Mouse (Mus musculus) kidney, postnatal 10 days (tissue): Measurements from ENCODE around the gene Nrp2.

Source experiments
- DNase-seq: peaks from one replicate; pipeline ENCODE4 v3.0.0; 2021; ENCODE audit warnings: mixed read lengths

Nrp2 gene

DNA sequence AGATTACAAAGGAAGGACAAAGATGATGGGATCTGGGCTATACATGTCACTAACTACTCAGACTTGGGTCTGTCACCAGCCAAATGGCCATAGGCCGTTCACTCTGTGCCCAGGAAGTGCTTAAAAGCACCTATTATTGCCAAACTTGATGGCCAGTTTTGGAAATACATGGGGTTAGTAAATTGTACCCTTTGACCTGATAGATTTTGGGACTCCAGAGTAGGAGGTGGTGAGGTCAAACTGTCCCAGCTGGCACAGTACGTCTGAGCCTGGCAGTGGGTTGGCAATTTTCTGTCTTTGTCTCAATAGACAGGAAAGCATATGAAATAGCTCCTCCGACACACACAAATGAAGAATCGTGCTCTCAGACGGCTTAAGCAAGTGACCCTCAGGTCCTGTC is 20.8 kb downstream of the Nrp2 start:
- DNase-seq, result no peak

DNA sequence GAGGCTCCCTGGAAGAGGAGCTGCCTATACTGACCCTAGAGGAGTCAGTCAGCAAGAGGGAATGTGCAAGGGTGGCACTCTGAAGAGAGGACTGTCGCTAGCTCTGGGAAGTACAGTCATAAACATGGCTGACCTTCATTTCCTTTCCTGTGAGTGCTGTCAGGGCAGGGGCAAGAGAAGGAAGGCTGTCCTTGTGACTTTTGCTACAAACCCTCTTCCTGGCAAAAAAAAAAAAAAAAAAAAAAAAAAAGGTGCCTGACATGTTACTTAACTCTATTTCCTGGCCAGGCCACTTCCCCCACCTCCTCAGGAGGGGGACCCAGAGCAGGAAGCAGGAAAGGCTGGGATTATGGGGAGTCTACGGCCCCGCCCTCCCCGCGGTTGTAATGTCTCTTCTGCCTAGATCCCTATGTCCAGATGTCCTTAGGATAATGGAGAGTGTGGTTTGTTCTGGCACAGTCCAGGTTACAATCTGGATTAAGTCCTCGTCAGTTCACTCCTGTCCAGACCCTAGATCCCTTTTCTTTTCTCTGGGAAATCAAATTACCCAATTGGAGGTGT is 21.5 kb downstream of the Nrp2 start:
- peak; percentile 77 for DNase-seq

DNA sequence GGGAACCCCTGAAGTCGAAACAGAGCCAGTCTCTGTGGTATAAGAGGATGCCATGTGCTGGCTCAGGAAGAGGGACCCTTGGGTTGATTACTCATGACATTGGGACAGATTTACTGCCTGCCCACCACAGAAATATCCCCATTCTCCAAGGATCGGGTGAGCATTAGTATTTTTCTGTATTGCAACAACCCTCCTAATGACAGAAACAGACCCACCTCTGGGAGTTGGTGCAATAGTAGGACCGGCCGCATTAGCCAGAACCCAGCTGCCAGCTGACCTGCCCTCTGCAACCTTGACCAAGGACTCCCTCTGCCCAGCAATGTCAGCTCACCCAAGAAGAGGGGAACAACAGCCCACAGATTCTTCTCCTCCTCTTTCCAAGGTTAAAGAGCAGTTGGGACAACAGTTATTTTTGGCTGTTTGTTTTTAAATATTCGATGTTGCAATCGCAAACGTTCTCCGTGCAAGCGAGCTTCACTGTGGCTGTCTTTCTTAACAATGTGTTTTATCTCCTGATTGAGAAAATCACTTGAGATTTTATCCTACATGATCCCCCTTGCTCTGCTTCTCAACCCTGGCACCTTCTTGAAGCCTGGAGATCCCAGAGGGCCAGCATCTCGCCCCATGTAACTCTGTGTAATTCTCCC is 22.1 kb downstream of the Nrp2 start:
- peak; percentile 42 for DNase-seq

DNA sequence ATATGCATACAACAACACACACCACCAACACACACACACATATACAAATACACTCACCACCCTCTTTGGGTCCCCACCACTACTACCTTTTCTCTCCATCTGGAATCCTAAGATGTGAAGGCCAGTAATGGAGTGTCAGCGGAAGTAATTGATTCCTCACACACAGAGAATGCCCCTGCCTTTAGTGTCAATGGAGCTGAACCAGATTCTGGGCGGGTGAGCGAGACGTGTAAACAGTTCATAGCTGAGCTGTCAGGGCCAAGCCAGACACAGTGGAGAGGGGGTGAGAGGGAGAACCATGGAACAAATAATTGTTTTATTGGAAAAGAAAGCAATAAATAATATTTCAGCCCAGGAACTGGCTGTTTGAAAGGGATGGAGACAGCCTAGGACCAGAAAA is 24.1 kb downstream of the Nrp2 start:
- peak; percentile 12 for DNase-seq

DNA sequence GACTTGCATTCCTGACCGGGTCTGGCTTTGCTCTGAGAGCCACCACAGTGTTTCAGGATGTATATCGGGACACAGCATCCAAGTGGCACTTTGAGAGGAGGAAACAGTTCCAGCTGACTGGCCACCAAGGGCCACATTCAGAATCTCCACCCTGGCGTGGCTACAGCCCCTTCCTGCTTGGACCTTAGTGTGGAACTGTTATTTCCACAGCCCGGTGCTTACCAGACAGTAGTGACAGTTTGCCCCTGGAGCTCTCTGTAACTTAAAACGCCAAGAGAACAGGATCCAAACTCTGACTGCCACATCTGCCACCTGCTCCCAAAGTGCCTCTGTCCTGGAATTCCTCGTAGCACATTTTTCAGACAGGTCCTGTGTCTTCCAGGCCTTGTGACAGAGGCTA is 25.3 kb downstream of the Nrp2 start:
- peak; percentile 33 for DNase-seq

DNA sequence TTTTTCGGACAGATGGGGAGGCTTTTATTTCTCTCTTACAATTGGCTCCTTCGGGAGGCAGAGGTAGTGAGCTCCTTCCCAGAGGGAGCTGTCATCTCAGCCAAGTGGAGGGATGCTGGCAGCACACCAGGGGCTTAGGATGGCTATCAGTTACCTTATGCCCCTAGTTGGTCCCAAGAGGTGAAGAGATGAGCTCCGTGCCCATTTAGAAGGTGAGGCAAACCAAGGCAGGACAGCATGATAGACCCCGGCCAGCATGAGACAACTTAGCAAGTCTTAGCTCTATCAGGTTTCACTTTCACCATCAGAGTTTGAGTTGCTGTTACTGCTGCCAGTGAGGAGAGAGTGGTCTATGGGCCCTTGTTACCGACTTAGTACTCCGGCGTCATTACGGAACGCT is 25.8 kb downstream of the Nrp2 start:
- DNase-seq, result peak; percentile 22

DNA sequence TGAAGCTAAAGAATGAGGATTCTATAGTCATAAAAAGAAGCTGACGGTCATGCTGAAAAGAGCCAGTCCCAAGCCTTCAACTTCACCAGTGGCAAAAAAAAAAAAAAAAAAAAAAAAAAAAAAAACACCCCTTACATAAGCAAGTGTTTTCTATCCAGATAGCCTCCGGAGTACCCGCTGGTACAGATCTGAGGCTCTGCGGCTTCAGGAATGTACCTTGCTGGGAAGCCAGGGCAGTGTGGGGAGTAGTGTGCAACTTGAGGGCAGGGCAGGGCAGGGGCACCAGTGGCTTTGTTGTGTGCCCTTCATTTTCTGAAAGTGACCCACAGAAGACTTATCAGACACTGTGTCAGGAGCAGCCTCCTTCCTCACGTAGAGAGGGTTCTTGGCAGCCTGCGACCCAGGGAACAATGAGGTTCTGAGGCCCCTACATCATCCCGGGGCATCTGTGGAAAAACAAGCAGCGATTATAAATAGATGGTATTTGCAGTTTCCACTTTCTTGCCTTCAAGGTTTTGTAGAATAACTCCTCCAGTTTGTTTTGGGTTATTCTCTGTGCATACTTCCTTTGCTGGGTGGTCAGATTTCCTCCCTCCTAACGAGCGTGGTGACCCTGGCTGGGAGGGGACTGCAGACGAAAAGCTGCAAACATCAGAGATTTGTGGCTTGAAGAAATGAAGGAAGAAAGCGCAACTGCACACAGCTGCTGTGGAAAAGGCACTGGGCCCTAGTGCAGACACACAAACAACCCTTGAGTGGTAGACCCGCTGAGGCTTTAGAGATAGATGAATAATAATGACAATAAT is 26.5 kb downstream of the Nrp2 start:
- DNase-seq, result peak; percentile 73

DNA sequence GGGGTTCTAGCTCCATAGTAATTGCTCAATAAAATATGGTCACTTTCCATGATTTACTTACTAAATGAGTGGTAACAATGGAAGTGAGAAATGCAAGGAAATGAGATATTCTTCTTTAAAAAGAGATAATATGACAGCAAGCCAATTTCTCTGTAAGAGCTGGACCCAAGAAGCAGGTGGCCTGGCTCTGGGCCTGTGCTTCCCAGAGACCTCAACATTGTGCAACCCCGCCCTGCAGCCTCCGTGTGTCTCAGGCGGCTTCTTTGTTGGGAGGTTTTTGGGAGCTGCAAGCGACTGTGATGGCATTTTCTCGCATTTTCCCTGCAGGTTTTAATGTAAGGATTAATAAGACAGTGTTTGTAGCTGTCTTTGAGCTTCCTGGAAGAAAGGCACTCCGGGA is 29.0 kb downstream of the Nrp2 start:
- DNase-seq, result peak; percentile 21

DNA sequence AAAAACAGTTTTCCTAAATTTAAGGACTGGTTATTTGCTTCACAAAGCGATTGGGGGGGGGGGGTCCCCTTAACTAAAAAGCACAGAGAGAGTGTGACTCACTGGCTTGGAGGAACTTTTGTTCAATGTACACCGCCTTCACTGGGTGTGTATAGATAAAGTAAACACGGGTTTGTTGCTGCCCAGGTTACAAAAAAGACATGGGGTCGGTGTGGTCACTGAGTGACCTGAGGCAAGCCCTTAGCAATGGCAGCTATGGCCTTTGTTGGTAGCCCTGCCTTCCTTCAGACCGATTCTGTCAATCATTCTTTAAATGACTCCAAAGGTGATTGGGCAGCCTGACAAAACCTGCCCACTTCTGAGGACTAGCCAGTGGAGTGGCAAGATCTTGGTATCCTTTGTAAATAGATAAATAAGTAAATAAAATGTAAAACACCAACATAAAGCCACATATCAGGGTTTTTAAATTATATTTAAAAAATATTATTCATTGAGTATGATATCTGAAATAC is 31.4 kb downstream of the Nrp2 start:
- DNase-seq, result peak; percentile 35

DNA sequence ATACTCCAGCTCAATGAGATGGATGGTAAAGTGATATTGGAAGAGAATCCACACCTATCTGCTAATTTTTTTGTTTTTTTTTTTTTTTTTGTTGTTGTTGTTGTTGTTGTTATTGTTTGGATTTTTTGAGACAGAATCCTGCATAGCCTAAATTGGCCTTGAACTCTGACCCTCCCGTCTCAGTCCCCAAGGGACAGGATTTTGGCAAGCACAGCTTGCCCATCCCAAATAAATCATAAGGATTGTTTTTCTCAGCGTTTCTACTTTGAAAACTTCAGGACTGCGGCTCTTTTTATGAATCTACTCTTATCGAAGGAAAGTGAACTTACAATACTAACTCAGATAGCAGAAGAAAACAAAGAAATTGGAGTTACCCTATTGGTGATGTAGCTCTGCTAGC is 31.9 kb downstream of the Nrp2 start:
- DNase-seq, result peak; percentile 34

DNA sequence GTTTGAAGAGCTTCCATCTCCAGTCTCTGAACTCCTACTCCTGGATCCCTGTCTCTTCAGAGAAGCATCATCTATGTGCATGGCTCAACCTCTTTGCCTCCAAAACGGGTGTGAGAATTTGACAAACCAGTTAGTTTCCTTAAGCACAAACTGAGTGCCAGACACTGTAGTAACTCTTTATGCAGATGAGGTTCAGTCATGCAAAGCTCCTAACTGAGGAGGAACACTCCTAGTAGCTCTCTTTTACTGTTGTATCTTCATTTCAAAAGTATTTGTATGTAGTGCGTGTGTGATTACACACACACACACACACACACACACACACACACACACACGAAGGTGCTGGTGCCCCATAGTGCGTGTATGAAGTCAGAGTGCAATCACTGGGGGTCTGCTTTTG is 32.8 kb downstream of the Nrp2 start:
- DNase-seq, result no peak

DNA sequence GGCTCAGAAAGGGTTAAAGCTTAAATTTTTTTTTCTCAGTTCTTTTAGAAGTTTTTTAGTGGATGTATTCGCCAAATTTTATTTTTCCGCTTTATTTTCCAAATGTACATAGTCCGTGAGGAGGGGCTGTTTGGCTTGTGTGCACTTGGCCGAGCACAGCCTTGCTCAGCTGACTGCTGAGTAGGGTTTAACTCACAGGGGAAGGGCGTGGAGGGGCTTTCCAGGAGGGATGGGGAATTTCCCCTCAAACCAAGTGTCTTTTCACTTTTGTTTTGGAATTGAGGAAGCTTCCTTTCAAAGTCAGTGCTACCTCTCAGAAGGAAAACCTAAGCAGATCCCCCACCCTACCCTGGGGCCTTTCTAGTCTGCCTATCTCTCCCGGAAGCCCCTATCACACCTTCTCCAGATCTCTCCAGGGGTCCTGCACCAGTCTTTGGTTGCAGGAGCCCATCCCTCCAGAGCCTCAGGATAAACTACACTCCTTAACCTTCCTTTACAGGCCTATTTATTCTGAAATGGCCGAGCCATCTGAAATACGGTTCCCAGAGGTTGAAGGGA is 33.4 kb downstream of the Nrp2 start:
- DNase-seq, result peak; percentile 16

DNA sequence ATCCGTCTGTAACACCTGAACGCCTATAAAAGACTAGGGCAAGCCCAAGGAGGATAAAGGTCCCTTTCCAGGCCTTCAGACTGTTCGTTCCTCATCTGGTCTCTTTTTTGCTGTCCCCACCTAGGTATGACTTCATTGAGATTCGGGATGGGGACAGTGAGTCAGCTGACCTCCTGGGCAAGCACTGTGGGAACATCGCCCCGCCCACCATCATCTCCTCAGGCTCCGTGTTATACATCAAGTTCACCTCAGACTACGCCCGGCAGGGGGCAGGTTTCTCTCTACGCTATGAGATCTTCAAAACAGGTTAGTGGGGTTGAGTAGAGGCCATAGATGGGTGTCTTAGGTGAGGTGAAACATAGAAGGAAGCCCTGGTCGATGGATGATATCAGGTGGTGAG is 35.1 kb downstream of the Nrp2 start:
- peak; percentile 19 for DNase-seq

DNA sequence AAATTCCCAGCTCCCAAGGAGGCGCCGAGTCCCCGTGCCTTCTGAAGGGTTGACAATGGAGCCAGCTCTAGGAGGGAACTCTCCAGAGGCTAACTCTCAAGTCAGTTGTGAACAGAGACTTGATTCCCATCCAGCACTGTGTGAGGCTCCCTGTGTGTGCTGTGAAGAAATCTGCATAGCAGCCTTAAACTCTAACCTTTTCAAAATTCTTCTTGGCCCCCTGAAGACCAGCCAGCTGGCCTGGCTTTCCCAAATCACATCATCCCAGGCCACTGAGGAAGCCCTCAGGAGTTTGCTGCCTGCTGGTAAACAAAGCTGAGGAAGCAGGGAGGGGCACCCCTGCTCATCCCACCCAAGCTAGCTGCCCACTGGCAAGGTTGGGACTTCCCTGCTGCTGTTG is 39.0 kb downstream of the Nrp2 start:
- DNase-seq, result peak; percentile 65

DNA sequence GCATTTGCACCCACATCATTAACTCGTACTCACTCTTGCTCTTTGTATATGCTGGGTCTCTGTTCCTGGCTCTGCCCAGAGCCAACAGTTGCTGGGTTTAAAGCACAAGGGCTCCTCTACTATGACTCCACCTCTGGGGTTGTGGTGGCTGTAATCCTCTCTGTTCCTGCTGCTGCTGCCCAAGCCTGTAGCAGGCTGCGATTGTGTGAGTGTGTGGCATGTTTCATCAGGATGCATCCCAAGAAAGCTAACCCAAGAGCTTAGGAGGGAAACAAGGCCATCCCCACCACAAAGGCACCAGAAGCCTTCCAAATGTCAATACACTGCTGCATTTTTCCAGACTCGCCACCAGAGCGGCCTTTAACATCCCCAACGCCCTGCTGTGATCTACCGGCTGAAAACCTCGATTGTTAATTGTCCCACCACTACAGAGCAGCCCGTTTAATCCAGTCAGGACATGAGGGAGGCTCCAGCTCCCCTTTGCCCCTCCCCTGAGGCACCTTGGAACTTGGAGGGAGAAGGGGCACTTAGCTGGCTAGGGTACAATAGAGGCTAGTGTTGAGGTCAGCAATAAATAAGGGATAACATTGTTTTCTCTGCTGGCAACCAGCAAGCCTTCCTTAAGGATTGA is 40.1 kb downstream of the Nrp2 start:
- peak; percentile 12 for DNase-seq

DNA sequence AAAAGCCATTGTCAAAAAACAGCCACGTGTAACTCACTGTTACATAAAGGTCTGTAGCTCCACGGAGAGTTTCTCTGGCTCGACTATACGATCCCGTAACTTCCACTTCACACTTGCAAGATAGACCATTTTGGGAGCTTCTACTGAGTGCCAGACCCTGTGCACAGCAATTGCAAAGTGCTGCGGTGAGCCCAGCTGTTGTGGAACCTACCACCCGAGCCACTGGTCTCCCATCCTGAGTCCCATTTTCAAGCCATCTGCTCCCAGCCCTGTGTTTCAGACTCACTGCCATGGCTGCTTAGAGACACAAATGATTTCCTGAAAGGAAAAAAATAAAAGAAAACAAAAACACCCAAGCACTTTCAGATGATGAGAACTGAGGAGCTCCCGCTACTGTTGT is 42.8 kb downstream of the Nrp2 start:
- no peak for DNase-seq

DNA sequence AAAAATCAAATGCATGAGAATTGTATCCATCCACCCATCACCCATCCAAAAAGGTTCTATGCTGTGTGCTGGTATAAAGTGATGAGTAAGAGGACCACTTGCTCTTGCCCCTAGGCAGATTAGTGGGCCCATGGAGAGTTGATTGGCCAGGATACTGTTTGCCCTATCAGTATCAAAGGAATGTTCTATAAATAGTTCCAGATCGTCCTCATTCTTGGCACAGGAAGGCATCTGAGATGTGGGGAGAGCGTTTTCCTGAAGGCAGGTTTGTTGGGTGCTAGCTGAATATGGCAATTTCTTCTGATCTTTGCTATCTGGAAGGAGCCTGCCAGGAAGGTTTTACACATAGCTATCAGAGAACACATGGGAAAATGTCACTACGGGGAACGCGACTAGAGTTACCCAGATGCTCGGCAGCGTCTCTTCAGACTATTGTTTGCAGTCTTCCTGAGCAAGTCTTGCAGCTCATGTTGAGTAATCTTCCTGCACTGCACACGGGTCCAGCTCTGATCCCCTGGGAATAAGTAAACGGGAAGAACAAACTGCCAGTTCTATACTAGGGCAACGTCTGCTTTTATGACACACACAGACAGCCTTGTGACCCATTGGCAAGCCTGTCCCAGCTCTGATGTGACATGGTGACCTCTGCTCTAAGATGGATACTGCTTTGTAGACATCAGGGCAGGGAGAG is 44.5 kb downstream of the Nrp2 start:
- DNase-seq, result peak; percentile 36

DNA sequence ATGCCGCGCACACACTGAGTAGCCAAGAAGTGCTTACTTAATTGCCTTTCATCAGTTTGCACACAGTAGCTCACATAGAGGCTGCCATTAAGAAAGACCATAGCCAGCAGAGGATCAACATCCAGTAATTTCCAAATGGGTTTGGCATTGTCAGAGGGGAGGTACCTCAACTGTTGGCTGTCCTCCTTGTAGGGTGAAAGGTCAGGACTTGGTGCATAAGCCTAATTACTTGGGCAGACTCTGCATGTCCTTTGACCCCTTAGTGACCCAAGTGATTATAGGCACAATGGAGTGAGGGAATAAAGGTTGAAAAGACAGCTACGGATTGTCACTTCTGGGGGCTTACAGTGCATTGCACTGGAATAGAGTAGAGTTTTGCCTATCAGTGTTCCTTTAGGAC is 45.3 kb downstream of the Nrp2 start:
- no peak for DNase-seq

DNA sequence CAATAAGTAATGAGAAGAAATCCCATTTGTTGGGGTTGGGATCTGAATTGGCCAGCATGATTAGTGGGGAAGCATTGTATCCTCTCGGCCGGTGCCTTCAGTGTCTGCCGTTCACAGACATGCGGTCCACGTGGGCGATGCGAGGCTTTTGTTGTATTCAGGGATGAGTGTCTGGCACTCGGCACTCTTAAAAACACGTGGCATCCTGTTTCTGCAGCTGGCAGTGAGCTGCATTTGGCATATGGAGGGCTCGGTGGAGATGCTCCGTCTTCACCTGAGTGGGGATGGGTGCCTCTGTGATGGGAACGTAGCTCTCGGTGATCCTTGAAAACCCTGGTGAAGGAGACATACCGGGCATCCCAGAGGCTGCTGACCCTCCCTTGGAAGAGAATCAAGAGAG is 46.6 kb downstream of the Nrp2 start:
- no peak for DNase-seq

DNA sequence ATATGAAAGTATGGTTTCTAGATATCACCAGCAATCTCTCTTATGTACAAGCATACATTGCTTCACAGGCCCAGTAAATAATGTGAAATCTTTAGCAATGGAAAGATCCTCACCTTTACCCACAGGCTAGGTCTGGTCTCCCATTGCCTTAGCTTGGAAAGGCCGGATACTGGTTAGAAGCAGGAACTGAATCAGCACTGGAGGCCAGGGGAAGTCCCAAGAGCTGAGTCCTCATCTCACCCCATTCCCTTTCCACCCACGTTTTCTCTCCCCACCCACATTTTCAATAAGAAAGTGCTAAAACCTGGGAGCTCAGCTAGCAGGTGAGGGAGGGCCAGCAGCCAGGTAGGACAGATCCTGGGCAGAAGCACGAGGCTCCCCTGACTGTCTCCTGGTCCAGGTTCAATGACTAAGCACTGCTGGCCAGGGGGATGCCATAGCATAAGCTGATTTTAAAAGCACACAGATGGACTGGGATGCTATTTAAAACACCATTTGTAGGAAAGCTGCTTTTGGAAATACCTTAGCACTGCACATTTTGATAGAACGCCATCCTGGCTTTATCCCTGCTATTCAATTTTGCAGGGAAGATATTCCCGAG is 47.4 kb downstream of the Nrp2 start:
- peak; percentile 14 for DNase-seq

DNA sequence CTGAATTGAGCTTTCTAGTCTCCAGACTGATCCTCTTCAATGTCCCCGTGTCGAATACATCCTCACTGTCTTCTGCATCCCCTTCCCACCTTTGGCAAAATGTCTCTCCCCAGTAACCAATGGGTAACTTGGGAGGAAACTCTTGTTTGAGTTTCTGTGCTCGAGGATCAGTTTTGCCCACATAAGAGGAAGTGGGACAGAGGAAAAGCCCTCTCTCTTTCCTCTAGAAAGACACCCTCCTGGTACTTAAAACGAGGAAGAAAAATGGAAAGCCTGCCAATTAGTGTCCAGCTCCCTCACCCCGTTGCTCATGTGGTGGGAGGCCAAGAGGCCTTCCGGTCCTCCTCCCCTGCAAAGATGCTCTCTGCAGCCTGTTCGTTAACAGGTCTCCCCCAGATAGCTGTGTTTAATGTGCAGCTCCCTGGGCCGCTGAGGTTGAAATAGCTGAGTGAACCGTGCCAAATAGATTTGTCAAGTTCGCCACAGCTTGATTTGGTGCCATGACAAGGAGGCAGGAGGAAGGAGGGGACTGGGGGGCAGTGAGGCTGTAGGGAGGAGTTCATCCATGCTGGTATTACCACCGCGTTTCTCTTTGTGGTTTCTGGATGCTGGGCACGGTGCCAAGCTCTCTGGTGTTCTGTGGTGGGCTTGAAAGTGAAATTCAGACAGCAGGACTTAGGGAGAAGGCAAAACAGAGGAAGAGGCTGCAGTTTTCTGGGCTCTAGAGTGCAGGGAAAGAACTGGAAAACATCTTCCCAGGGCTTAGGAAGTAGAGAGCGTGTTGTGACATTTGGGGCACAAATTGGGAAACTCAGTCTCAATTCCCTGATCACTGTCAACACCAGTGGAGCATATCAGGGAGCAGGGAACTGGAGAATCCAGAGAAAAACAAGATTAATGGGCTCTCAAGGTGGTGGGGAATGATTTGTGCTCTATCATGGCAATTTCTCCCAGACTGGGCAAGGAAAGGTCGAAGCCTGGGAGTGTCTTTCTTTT is 48.2 kb downstream of the Nrp2 start:
- DNase-seq, result peak; percentile 62
